Mouse (Mus musculus): Measurements from ENCODE around the gene Igfbp7. TPM values are rescaled to one million over a fixed set of nuclear protein-coding genes. Genes with fewer than 3 reads are reported as not detected.

The Igfbp7 gene
- polyA plus RNA-seq, 1 experiment = 3.6 TPM

GRCm38 (mm10) chr5:77349971-77350658 lies 57.7 kb downstream of the Igfbp7 start:
- Histone ChIP-seq H3K27me3 (ENCODE audit: control insufficient read depth, insufficient read depth, low read length, poor library complexity, severe bottlenecking) (no peaks in the 10 kb centered on the region), H3K36me3 (ENCODE audit: control insufficient read depth, insufficient read depth, low read length, poor library complexity, severe bottlenecking) (peaks cover 32% of the 10 kb centered on the region)

GRCm38 (mm10) chr5:77348901-77349300 lies 58.9 kb downstream of the Igfbp7 start:
- Histone ChIP-seq H3K27me3 (ENCODE audit: control insufficient read depth, insufficient read depth, low read length, poor library complexity, severe bottlenecking) (no peaks in the 10 kb centered on the region), H3K27ac (ENCODE audit: insufficient read depth, low read length) (no peak overlapping the region), H3K36me3 (ENCODE audit: control insufficient read depth, insufficient read depth, low read length, poor library complexity, severe bottlenecking) (peaks cover 39% of the 10 kb centered on the region), H3K4me3 (ENCODE audit: low read depth, low read length) (no peak overlapping the region), H3K9ac (ENCODE audit: low read depth, poor library complexity, severe bottlenecking) (no peak overlapping the region), H3K4me1 (ENCODE audit: control insufficient read depth, insufficient read depth, low read length) (no peaks in the 10 kb centered on the region), H3K9me3 (replicated peaks; ENCODE audit: control insufficient read depth, insufficient read depth, low read length, poor library complexity, severe bottlenecking) (no peaks in the 10 kb centered on the region)
- TF ChIP-seq EP300 (IDR thresholded peaks at IDR 0.05; ENCODE audit: insufficient read depth, low read depth, low read length) (no peak), CTCF (IDR thresholded peaks at IDR 0.05; ENCODE audit: low read depth, low read length) (no peak), POLR2A (IDR thresholded peaks at IDR 0.05; ENCODE audit: insufficient read depth, low read length) (no peak)

More at GRCm38 (mm10) chr5:77349971-77350658, 57.7 kb downstream of the Igfbp7 start:
- Histone ChIP-seq H3K9me3 (replicated peaks; ENCODE audit: control insufficient read depth, insufficient read depth, low read length, poor library complexity, severe bottlenecking) (no peaks in the 10 kb centered on the region), H3K27ac (ENCODE audit: insufficient read depth, low read length) (no peak overlapping the region), H3K4me1 (ENCODE audit: control insufficient read depth, insufficient read depth, low read length) (no peaks in the 10 kb centered on the region), H3K9ac (ENCODE audit: low read depth, poor library complexity, severe bottlenecking) (no peak overlapping the region), H3K4me3 (ENCODE audit: low read depth, low read length) (no peak overlapping the region)
- TF ChIP-seq CTCF (IDR thresholded peaks at IDR 0.05; ENCODE audit: low read depth, low read length) = peak; percentile 64
- no peak for TF ChIP-seq POLR2A (IDR thresholded peaks at IDR 0.05; ENCODE audit: insufficient read depth, low read length)

DNA sequence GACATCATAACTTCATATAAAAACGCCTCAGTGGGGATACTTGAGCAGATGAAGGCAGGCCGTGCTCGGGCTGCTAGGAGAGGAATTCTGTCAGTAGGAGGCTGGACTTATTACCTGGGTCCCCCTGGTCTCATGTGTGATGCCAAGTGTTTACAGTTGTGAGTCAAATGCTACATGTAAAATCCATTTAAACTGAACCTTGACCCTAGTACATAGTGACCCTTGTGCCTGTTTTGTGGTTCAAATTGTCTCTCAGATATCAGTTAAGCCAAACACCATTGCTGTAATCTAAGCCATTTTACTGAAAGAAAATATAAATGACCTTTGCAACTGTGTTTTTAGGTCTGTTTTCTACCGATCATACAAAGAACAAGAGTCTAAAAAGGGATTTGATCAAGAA lies 67.8 kb downstream of the Igfbp7 start:
- no peak overlapping the region for H3K9ac ChIP-seq (ENCODE audit: low read depth, poor library complexity, severe bottlenecking)
- H3K4me3 ChIP-seq (ENCODE audit: low read depth, low read length) = no peak overlapping the region
- H3K27me3 ChIP-seq (ENCODE audit: control insufficient read depth, insufficient read depth, low read length, poor library complexity, severe bottlenecking) = no peaks in the 10 kb centered on the region
- H3K27ac ChIP-seq (ENCODE audit: insufficient read depth, low read length) = no peak overlapping the region
- no peaks in the 10 kb centered on the region for H3K4me1 ChIP-seq (ENCODE audit: control insufficient read depth, insufficient read depth, low read length)
- TF ChIP-seq EP300 (IDR thresholded peaks at IDR 0.05; ENCODE audit: insufficient read depth, low read depth, low read length) = no peak
- TF ChIP-seq CTCF (IDR thresholded peaks at IDR 0.05; ENCODE audit: low read depth, low read length) = no peak
- TF ChIP-seq POLR2A (IDR thresholded peaks at IDR 0.05; ENCODE audit: insufficient read depth, low read length) = no peak
- H3K9me3 ChIP-seq (replicated peaks; ENCODE audit: control insufficient read depth, insufficient read depth, low read length, poor library complexity, severe bottlenecking) = no peaks in the 10 kb centered on the region
- H3K36me3 ChIP-seq (ENCODE audit: control insufficient read depth, insufficient read depth, low read length, poor library complexity, severe bottlenecking) = peaks cover 73% of the 10 kb centered on the region

DNA sequence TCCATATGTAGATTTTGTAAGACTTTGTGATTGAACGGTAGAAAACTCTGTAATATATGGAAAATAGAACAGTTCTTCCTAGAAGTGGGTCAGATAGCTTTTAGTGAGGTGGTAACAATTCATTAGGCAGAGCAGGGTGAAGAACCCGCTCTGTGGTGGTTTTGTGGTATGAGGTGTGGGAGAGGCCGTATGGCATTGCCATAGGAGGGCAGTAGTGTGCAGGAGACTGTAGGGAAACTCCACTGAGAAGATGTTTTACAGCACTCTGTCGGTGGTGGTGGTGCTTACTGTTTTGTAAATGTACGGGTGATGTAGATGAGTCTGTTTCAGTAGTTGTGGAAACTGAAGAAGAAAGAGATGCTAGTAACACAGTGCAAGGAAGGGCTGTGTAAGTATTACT lies 77.7 kb downstream of the Igfbp7 start:
- no peak overlapping the region for H3K9ac ChIP-seq (ENCODE audit: low read depth, poor library complexity, severe bottlenecking)
- no peak overlapping the region for H3K27ac ChIP-seq (ENCODE audit: insufficient read depth, low read length)
- H3K27me3 ChIP-seq (ENCODE audit: control insufficient read depth, insufficient read depth, low read length, poor library complexity, severe bottlenecking) = no peaks in the 10 kb centered on the region
- peaks cover 69% of the 10 kb centered on the region for H3K36me3 ChIP-seq (ENCODE audit: control insufficient read depth, insufficient read depth, low read length, poor library complexity, severe bottlenecking)
- no peaks in the 10 kb centered on the region for H3K9me3 ChIP-seq (replicated peaks; ENCODE audit: control insufficient read depth, insufficient read depth, low read length, poor library complexity, severe bottlenecking)
- no peaks in the 10 kb centered on the region for H3K4me1 ChIP-seq (ENCODE audit: control insufficient read depth, insufficient read depth, low read length)
- H3K4me3 ChIP-seq (ENCODE audit: low read depth, low read length) = no peak overlapping the region
- TF ChIP-seq EP300 (IDR thresholded peaks at IDR 0.05; ENCODE audit: insufficient read depth, low read depth, low read length) (no peak), POLR2A (IDR thresholded peaks at IDR 0.05; ENCODE audit: insufficient read depth, low read length) (no peak), CTCF (IDR thresholded peaks at IDR 0.05; ENCODE audit: low read depth, low read length) (peak; percentile 40)

DNA sequence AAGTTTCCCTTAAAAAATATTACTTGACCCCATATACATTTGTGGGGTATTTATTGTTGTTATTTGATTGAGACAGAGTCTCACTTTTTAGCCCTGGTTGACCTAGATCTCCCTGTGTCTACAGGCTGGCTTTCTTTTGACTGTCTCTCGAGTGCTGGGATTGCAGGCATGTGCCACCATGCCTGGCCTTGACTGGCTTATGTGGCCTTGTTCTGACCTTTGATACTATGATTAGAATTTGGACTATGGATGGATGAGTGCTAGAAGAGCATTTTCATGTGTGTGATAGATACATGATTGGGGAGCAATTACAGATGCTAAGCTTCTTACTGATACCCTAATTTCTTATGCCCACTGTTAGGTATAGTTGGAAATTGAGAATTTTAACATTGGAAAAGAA lies 82.9 kb downstream of the Igfbp7 start:
- TF ChIP-seq POLR2A (IDR thresholded peaks at IDR 0.05; ENCODE audit: insufficient read depth, low read length) (no peak), EP300 (IDR thresholded peaks at IDR 0.05; ENCODE audit: insufficient read depth, low read depth, low read length) (no peak), CTCF (IDR thresholded peaks at IDR 0.05; ENCODE audit: low read depth, low read length) (no peak)
- no peaks in the 10 kb centered on the region for H3K4me1 ChIP-seq (ENCODE audit: control insufficient read depth, insufficient read depth, low read length)
- peaks cover 72% of the 10 kb centered on the region for H3K36me3 ChIP-seq (ENCODE audit: control insufficient read depth, insufficient read depth, low read length, poor library complexity, severe bottlenecking)

DNA sequence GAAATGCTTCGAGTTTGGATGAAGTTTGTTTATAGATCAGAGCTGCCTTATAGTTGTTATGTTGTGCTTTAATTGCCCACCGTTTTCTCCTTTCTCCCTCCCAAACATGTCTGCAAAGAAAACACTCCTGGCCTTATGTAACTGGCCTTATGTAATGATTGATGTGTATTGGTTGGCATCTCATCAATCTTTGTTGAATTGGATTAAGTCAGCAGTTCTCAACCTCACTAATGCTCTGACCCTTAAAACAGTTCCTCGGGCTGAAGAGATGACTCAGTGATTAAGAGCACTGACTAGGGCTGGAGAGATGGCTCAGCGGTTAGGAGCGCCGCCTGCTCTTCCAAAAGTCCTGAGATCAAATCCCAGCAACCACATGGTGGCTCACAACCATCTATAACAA lies 92.9 kb downstream of the Igfbp7 start:
- Histone ChIP-seq H3K36me3 (ENCODE audit: control insufficient read depth, insufficient read depth, low read length, poor library complexity, severe bottlenecking) (peaks cover 36% of the 10 kb centered on the region), H3K4me1 (ENCODE audit: control insufficient read depth, insufficient read depth, low read length) (peaks cover 2% of the 10 kb centered on the region), H3K9ac (ENCODE audit: low read depth, poor library complexity, severe bottlenecking) (no peak overlapping the region), H3K27me3 (ENCODE audit: control insufficient read depth, insufficient read depth, low read length, poor library complexity, severe bottlenecking) (no peaks in the 10 kb centered on the region), H3K27ac (ENCODE audit: insufficient read depth, low read length) (no peak overlapping the region), H3K4me3 (ENCODE audit: low read depth, low read length) (no peak overlapping the region), H3K9me3 (replicated peaks; ENCODE audit: control insufficient read depth, insufficient read depth, low read length, poor library complexity, severe bottlenecking) (no peaks in the 10 kb centered on the region)
- no peak for TF ChIP-seq CTCF (IDR thresholded peaks at IDR 0.05; ENCODE audit: low read depth, low read length)
- no peak for TF ChIP-seq EP300 (IDR thresholded peaks at IDR 0.05; ENCODE audit: insufficient read depth, low read depth, low read length)
- TF ChIP-seq POLR2A (IDR thresholded peaks at IDR 0.05; ENCODE audit: insufficient read depth, low read length) = no peak

More for the DNA sequence above, 82.9 kb downstream of the Igfbp7 start:
- Histone ChIP-seq H3K9ac (ENCODE audit: low read depth, poor library complexity, severe bottlenecking) (no peak overlapping the region), H3K27me3 (ENCODE audit: control insufficient read depth, insufficient read depth, low read length, poor library complexity, severe bottlenecking) (no peaks in the 10 kb centered on the region), H3K4me3 (ENCODE audit: low read depth, low read length) (no peak overlapping the region), H3K9me3 (replicated peaks; ENCODE audit: control insufficient read depth, insufficient read depth, low read length, poor library complexity, severe bottlenecking) (no peaks in the 10 kb centered on the region), H3K27ac (ENCODE audit: insufficient read depth, low read length) (no peak overlapping the region)

All from ES-Bruce4 (cell line).